Mouse (Mus musculus): ENCODE data around the gene Palm2.

DNA sequence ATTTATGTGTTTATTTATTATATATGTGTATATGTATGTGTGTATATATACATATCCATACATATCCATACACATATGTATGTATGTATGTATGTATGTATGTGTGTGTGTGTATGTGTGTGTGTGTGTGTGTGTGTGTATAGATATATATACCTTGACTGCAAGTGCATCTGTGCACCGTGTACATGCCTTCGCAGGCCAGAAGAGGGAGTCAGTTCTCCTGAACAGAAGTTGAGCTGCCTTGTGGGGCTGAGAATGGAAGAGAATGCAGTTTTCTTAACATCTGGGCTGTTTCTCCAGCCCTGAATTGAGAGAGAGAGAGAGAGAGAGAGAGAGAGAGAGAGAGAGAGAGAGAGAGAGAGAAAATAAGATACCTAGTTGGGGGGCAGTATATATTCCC, 289.6 kb downstream of the Palm2 start:
- no peak for TF ChIP-seq POLR2A (IDR thresholded peaks at IDR 0.05; ENCODE audit: borderline replicate concordance, low read depth, low read length)
- no peak for TF ChIP-seq CTCF (IDR thresholded peaks at IDR 0.05; ENCODE audit: low read depth, low read length)
